Mouse (Mus musculus): ENCODE measurements around the gene Csnk1g2.
A peak's percentile ranks its signal among the peaks of the same experiment; 100 is the strongest.

Gene Csnk1g2

DNA sequence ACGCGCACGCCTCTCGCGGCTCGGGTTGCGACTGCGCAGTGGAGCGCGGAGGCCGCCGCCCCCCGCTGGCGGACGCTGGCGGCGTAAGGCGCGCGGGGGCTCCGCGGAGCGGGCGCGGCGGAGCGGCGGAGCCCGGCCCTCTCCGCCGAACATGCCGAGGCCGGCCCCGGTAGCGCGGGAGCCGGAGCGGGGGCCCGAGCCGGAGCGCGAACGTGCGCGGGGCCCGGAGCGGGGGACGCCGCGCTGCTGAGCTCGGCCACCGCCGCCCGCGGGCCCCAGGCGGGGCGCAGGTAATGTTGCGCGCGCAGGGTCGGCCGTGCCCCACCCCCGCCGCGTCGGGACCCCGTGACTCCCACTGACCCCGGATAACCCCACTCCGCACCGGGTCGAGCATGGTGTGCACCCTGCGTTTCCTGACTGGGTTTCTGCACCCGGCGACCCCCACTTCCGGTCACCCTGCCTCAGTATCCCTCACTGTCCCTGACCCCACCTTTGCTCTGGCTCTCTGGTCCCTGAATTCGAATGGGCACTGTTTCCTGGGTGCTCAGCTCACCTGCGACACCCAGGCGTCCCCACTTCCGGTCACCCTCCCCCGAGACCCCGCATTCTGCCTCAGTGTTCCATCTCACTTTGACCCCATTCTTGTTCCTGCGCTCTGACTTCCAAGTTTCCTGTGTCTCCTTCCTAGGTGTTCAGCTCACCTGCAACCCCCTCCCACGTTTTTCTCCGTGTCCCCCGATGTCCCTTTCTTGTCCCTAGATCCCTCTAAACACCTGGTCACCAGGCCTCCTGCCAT is at the start of gene Csnk1g2:
Csnk1g2 (plus strand) TSS at position 178 of the 796 bp plus-strand sequence.
- peak; percentile 80 to 82 for DNase-seq (ENCODE audit: low spot score in 2 of 2)

DNA sequence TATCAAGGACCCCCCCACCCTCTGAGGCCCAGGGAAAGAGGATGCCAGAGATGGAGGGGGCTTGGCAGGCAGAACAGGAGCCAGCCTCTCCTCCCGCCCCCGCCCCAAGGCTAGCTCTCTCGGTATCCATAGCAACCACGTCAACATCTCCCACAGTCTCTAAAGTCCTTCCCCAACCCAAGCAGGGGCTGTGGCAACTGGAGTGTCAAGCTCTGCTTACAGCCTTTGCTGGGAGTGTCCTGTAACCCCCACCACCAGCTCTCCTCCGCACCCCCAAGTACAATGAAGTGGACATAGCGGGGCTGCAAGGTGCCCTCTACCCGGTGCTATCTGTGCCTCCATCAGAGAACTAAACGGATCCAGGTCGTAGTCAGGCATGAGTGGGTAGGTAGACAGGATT is 48.7 kb upstream of the Csnk1g2 start:
- no peak for DNase-seq (ENCODE audit: low spot score in 2 of 2)

DNA sequence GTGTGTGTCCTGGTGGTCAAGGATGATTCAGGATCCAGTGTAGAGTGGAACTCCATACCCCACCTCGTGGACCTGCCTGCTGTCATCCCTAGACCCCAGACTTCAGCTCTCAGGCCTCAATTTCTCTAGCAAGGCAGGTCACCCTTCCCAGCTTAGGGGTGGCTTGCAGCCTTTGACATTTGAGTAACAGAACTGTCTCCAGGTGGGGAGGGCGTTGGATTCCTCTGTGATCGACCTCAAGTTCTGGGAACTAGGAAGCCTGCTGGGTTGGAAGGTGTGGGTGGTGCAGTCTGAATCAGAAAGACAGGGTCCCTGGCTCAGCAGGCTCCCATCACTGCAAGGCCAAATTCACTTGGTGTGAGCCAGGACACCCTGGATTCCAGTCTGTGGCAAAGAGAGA is 47.7 kb upstream of the Csnk1g2 start:
- DNase-seq (ENCODE audit: low spot score in 2 of 2) = no peak

DNA sequence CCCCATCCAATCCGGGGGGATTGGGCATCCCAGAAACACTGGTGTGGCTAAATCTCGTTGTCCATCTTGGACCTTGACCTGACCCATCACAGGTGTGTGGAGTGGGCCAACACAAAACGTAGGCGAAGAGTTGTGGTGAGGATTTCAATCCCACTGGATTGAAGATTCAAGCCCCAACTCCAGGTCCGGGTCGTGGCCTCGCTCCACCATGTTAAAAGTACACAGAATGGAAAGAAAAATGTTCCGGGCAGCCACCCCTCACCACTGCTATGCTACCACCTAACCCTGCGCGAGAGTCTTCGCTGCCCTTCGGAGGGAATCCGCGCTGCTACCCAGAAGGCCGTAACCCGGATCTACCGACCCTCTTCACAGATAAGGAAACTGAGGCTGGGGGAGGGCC is 46.7 kb upstream of the Csnk1g2 start:
- no peak for DNase-seq (ENCODE audit: low spot score in 2 of 2)

DNA sequence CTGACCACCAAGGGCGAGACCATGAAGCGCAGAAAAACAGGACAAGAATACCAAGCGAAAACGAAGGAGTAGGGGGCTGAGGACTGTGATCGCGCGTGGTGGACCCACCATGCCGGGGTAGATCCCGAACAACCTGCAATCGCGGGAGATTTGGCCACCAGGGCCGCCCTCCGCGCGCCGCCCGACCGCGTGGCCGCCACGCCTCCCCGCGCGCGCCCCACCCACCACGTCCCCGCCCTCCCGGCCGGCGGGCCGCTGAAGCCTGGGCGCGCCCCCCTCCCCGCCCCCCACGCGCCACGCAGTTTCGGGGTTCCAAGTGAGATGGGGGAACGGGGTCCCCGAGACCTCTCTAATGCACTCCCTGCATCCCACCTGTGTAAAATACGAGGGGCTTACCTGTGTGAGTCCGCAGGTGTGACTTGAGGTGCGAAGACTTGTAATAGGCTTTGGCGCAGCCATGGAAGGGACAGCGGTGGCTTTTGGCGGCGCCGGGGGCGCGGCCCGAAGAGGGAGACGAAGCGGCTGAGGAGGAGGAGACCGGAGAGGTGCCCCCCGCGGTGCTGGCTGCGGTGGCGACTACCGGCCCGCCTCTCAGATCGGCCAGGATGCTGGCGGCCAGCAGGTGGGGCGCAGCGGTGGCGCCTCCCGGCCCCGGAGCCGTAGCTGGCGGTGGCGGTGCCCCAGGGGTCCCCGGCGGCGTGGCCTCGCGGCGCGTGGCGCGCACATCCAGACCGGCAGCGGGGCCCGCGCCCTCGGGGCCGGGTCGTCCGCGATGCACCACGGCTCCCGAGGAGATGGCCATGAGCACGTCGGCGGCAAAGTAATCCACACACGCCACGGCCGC is 46.1 kb upstream of the Csnk1g2 start:
- DNase-seq (ENCODE audit: low spot score in 2 of 2) = peak; percentile 47 to 51

DNA sequence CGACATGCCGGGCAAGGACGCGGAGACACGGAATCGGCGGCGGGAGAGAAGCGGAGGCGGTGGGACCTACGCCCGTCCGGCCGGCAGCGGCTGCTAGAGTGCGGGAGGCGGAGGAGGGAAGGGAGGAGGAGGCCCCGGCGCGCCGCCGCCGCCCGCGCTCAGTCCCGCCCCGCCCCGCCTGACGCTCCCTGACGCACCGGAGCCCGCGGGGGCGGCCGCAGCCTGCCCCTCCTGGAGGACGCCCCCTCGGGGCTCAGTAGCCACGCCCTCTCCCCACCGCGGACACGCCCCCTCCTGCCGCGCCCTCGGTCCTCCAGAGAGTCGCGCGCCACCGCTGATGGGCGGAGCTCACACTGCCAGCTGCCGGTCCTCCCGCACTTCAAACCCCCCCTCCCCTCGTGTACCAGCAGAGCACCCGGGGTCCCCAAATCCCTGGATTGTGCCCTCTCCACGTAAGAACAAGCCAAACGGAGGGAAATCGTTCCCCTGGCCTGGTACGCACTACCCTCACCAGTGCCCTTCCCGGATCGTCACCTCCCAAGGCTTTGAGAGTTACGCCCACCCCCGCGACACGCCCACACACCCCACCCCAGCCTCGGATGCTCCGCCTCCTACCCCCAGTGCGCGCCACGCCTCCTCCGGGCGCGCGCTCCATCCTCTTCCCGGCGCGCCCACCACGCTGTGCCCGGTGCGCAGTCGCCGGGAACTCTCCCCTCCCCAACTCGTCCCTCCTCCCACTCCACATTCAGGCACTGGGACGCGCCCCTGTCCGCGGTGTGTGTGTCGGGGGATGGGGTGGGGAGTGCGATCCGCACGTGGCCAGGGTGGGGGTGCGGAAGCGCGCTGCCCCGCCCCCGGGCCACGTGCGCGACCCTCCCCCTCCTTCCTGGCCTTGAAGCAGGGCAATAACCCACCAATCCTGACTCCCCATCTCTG is 45.2 kb upstream of the Csnk1g2 start, which contains the start of gene Klf16:
Klf16 (minus strand) TSS at position 127 of the 936 bp plus-strand sequence.
- DNase-seq (ENCODE audit: low spot score in 2 of 2) = peak; percentile 98 to 99

DNA sequence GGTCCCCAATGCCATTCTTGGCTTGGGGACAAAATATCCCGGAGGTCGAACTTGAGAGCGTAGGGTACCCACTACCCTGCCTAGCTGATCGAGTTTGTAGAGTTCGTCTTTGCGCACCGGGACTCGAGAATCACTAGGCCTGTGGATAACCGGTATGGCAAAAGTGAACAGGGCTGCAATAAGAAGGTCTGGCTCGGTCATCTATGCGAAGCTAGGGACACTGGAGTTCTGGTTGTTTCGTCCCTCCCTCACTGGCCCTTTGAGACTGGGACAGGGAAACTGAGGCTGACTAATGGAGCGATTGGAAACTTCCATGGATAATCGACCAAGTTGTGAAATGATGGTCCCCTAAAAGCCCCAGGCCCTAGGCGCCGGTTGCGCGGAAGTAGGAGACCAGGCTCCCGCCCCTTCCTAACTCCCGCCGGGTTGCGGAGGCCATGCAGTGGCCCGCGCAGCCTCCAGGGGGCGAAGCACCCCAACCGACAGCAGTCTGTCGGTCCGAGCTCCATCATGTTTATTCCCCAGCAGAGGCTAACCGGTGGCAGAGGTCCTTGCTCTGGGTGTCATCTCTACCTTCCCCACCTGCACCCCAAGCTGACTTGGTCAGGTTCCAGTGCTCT is 44.4 kb upstream of the Csnk1g2 start:
- DNase-seq (ENCODE audit: low spot score in 2 of 2) = peak; percentile 85 to 89

DNA sequence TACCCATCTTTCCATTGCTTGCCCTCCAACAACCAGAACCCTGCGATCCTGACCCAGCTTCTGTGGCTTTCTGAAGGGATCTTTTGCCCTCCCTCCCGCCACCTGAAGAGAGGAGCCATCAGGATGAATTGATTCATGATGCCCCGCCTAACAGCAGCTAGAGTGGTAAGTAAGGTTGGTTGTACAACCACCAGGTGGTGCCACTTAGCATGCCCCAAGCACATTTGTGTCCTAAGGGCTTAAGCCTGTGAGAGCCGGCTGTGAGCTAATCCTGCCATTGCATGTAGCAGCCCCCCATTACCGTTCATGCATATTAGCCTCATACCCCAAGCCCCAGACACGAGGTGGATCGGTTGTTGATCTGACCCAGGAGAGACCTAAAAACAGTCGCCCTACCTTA is 43.7 kb upstream of the Csnk1g2 start:
- peak; percentile 72 to 74 for DNase-seq (ENCODE audit: low spot score in 2 of 2)

DNA sequence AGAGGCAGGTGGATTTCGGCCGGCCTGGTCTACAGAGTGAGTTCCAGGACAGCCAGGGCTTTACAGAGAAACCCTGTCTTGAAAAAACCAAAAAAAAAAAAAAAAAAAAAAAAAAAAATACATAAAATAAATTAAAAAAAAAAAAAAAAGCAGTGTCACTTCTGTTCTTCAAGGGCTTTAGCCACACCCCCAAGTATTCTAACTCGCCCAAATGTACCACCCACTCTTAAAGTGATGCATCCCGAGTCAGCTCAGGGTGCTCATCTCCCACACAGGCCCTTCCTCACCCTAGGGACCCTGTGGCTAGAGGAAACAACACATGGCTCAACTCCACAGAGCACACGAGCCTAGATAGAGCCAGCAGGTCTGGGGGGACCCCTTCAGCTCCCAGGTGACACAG is 39.6 kb upstream of the Csnk1g2 start:
- no peak for DNase-seq (ENCODE audit: low spot score in 2 of 2)

DNA sequence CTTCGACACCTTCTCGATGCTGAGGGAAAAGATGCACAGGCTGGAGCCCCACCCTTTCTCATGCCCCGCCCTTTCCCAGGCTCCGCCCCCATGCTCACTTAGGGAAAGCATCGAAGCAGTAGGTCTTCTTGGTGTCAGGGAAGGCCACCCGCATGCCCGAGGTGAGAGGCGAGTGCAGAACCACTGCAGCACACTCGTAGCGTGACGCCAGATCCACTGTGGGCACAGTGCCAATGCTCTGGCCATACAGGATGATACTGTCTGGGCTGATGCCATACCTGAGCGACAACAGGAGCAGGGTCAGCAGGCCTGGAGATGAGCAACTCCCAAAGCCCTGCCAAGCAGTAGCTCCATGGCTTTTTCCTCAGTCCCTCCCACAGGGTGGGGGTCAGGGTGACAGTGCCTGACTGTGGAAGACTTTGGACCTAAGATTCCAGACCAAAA is 38.6 kb upstream of the Csnk1g2 start:
- no peak for DNase-seq (ENCODE audit: low spot score in 2 of 2)

DNA sequence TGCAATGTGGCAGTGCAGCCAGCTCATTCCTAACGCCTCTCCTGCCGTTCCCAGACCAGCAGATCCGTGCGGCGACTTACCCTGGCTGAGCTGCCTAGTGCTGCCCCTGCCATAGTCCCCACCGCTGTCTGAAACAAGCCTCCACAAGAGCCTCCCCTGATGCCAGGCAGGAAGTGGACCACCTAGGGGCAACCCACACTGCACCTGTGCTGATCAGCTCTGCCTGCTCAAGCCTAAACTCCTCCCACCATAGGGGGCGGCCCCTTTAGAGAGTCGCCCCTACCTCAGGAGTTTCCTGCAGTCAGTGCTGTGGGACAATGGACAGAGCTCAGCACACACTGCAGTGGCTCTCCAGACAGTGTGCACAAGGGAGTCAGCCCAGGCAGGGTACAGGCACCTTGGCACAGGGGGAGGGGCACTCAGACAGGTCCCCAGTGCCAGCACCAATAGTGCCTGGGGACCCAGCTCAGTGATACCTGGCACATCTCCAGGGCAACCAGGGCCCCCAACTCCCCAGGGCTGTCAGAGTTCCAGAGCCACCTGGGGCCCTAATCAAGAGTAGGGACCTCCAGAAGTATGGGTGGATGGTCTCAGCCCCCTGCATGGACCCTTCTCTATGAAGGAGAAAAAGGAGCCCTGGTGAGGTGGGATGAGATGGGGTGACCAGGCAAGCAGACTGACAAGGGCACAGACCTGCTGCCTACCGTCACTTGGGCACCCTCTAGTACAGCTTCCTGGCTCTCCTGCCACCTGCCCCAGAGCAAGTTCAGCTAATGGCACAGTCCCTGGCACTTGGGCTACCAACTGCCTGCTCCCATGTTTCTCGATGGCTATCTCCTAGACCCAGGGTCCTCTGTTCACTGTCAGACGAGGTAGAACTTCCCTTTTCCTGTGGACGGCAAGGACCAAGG is 37.7 kb upstream of the Csnk1g2 start:
- peak; percentile 65 to 66 for DNase-seq (ENCODE audit: low spot score in 2 of 2)

DNA sequence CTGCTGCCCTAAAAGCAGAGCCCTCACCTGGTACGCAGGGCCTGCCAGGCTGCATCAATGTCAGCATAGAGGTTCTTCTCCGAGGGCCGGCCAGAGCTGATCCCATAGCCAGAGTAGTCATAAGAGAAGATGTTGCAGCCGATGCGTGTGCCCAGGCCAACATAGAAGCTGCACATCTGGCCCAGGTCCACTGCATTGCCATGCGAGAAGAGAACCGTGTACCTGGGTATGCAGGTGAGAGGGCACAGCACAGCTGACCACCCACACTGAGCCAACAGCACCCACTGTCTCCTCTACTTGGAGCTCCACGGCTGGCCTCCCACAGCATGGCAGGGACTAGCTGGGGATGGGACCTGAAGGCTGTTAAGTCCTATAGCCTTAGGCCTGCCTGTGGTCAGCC is 37.1 kb upstream of the Csnk1g2 start:
- peak in 1 of 2 experiments; percentile 4 for DNase-seq (ENCODE audit: low spot score in 2 of 2)

DNA sequence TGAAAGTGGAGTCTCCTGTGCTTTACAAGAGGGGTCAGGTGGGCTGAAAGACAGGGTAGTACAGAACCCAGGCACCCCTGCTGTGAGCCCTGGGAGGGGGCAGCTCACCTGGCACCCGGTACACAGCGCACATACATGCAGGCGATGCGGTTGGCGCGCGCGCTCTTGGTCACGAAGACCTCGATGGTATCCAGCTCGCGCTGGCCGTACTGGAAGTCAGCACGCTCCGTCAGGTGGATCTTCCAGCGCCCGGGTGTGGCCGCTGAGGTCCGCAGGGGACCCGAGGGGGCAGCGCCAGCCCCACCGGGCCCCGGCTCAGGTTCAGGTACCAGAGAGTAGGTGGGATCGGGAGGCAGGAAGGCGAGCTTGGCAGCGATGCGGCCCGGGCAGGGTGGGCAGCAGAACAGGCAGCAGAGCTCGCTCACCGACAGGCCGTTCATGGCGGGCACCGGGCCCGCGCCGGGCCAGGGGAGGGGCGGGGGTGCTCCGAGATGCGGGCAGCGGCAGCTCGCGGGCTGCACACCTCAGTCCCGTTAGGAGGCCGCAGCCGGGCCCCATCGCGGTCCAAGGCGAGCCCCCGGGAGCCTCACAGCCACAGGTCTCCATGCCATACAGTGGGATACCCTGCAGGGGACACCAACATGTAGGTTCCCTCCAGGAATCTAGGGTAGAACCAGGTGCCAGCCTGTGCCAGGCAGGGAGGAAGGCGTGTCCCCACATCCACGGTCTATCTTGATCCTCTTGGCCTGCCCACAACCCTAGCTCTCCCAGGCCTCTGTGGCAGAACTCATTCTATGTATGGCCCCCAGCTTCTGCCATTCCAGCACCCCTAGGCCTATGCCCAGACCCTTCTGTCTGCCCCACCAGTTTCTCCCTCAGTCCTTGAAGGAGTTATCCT is 36.0 kb upstream of the Csnk1g2 start:
- DNase-seq (ENCODE audit: low spot score in 2 of 2) = peak in 1 of 2 experiments; percentile 5

DNA sequence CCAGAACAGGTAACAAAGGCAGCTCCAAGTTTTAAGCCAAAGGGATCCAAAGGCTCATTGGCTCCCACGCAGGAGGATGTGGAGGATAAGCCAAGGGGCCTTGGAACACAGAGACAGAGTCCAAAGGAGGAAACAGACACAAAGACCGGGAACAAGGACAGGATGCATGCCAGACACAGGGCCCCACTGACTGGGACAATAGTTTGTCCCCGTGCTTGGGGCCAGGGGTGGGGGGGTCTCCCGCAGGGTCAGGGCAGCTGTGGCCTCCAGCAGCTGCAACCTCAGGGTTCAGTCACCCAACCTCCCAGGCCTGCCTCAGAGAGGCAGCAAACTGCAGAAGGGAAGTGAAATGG is 35.4 kb upstream of the Csnk1g2 start:
- DNase-seq (ENCODE audit: low spot score in 2 of 2) = no peak

DNA sequence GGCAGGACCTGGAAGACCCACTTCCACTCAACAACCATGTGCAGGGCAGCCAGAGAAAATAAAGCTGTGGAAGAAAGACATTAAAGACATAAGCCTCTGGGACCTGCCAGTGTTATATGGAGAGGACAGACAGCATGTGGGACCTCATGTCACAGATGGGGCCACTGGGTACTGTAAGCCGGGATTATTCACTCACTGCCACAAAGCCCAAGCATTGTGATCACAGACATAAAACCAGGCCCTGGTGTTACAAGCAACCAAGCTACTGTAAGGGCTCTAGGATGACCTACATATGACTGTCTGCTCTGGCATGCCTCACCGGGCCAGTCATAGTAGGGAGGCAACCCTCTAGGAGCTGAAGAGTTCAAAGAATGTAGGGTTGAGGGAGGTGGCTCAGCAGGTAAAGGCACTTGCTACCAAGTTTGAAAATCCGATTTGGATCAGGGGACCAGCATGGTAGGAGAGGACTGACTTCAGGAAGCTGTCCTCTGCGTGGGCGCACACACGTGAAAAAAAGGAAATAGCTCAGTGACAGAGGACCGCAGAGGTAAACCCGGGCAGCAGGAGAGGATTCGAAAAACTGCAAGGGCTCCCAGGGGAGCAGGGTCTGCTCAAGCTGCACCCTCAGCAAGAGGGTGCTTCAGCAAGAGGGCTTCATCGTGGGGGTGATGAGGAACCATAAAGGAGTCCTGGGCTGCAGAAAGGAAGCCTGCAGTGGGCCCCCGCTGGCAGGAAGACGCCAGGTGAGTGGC is 33.3 kb upstream of the Csnk1g2 start:
- peak in 1 of 2 experiments; percentile 31 for DNase-seq (ENCODE audit: low spot score in 2 of 2)

DNA sequence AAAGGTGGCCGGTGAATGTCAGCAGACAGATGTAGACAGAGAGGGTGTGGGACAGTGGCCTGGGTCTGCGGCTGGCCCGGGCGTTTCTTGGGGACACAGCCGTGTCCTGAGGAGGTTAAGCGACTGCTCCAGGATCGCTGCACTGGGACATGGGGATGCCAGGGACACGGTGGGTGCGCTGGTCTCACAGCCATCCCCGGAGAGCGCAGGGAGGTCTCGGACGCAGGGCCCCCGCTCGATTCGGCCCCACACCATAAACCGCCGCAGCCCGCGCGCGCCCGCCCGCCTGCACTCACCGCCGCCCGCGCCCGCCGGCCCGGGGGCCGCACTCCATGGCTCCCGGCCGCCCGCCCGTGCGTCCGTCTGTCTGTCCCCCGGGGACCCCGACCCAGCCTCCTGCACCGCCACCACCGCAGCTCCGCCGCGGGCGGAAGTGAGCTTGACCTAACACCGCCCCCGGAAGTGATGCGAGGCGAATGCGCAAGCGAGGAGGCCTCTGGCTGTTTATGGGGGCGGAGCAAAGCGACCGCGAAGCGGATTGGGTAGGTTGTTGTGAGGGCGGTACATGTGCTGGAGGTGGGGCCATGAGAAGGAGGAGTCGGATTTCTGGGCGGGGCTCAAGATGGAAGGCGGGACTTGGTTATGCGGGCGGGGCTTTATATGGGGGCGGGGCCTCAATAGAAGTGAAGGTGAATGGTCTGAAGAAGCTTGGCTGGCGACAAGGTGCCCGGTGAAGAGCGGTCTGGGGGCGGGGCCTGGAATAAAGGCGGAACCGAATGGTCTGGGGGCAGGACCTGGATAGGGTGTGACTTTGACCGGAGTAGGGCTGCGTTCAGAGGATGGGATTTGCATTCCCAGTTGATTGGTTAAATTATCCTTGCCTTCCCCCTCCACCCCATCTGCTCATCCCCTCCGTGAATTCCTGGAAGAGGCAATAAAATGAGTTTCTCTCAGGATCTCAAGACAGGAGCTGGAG is 32.5 kb upstream of the Csnk1g2 start, which contains the start of gene Abhd17a:
Abhd17a (minus strand) TSS at position 463 of the 976 bp plus-strand sequence.
- DNase-seq (ENCODE audit: low spot score in 2 of 2) = peak; percentile 95

DNA sequence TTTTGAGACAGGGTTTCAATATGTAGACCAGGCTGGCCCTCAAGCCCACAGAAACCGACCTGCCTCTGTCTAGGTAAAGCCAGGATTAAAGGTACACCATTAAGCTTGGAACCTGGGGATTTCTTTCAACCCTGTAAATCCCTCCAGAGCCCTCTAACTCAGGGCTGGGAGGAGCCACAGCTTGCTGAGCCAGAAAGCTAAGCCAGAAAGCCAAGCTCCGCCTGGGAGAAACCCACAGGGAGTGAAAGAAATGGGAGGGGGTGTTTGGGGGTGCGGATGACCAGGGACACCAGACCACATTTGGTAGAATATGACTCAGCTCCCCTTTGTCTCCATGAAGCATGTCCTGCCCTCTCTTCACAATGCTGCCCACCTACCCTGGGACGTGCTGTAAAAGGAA is 26.3 kb upstream of the Csnk1g2 start:
- no peak for DNase-seq (ENCODE audit: low spot score in 2 of 2)
